Mouse (Mus musculus) hindbrain, embryonic 13.5 days (tissue): ENCODE measurements around the gene Acsl5. TPM values are rescaled to one million over a fixed set of nuclear protein-coding genes. Genes with fewer than 3 reads are reported as not detected.

Experiments used
- ATAC-seq: fragments of 200-750 bp; cut with Nextera tagmentation; 2 replicates; pipeline ENCODE4 v1.8.0; 2017; ENCODE audit warnings: moderate TSS enrichment; ENCODE audit not compliant: low FRiP score
- H3K27ac ChIP-seq: fragments of 300-500 bp; sonication (generic); 2 replicates; pipeline ENCODE4 v1.5.1; 2015; ENCODE audit warnings: inconsistent platforms, mild to moderate bottlenecking, moderate library complexity
- H3K27me3 ChIP-seq: fragments of 300-500 bp; sonication (generic); 2 replicates; pipeline ENCODE4 v1.6.1; 2015; ENCODE audit warnings: mild to moderate bottlenecking, inconsistent platforms
- H3K36me3 ChIP-seq: fragments of 300-500 bp; sonication (generic); 2 replicates; pipeline ENCODE4 v1.6.1; 2015; ENCODE audit warnings: mild to moderate bottlenecking, inconsistent platforms
- H3K4me1 ChIP-seq: fragments of 300-500 bp; sonication (generic); replicated peaks from 2 replicates; pipeline ENCODE4 v1.6.1; 2015; ENCODE audit warnings: inconsistent platforms
- H3K4me2 ChIP-seq: fragments of 300-500 bp; sonication (generic); 2 replicates; pipeline ENCODE4 v1.6.1; 2015; ENCODE audit warnings: inconsistent platforms, mild to moderate bottlenecking, moderate library complexity
- H3K4me3 ChIP-seq: fragments of 300-500 bp; sonication (generic); 2 replicates; pipeline ENCODE4 v1.5.1; 2015; ENCODE audit warnings: mild to moderate bottlenecking, inconsistent platforms
- H3K9ac ChIP-seq: fragments of 300-500 bp; sonication (generic); 2 replicates; pipeline ENCODE4 v1.6.1; 2015; ENCODE audit warnings: mild to moderate bottlenecking, inconsistent platforms
- H3K9me3 ChIP-seq: fragments of 300-500 bp; sonication (generic); 2 replicates; pipeline ENCODE4 v1.6.1; 2016; ENCODE audit warnings: inconsistent platforms
- WGBS: fragments of 180-500 bp; shearing (Covaris S2); methylation state at CpG from one replicate; pipeline ENCODE4 v1.1.7; 2015; 5-methylcytosine and 5-hydroxymethylcytosine counted together
- polyA plus RNA-seq: library from polyadenylated mRNA; unstranded; fragments of >200 nt; fragmentation: Nextera tagmentation; extraction: Ambion mirVana; gene quantifications from 2 replicates; pipeline ENCODE4 v1.2.1, GENCODE M21; 2015

Gene Acsl5
- polyA plus RNA-seq, 1 experiment from 2014 or later: 14.7 TPM

- no peaks in the 10 kb centered on the region for H3K9me3 ChIP-seq
- ATAC-seq: no peak
- no peak overlapping the region for H3K9ac ChIP-seq
- 0 out of 2 replicates have a peak, but pooled peaks cover 4% of the 10 kb centered on the region for H3K4me1 ChIP-seq
- no peak overlapping the region for H3K27ac ChIP-seq
- H3K4me2 ChIP-seq: no peak overlapping the region
- no peaks in the 10 kb centered on the region for H3K27me3 ChIP-seq
- no peaks in the 10 kb centered on the region for H3K36me3 ChIP-seq
- 95% methylated on average over 3 of the region's 3 CpGs for WGBS
- H3K4me3 ChIP-seq: no peak overlapping the region
Measured at GRCm38 (mm10) chr19:55266786-55267185, 15.0 kb downstream of the Acsl5 start.

- no peak for ATAC-seq
Measured at GRCm38 (mm10) chr19:55268150-55268549, 16.4 kb downstream of the Acsl5 start.

GRCm38 (mm10) chr19:55269051-55269450, 17.3 kb downstream of the Acsl5 start:
- no peak for ATAC-seq
- no peak overlapping the region for H3K9ac ChIP-seq
- no peak overlapping the region for H3K4me2 ChIP-seq
- H3K27ac ChIP-seq: no peak overlapping the region
- H3K36me3 ChIP-seq: no peaks in the 10 kb centered on the region
- 0 out of 2 replicates have a peak, but pooled peaks cover 4% of the 10 kb centered on the region for H3K4me1 ChIP-seq
- H3K9me3 ChIP-seq: no peaks in the 10 kb centered on the region
- H3K27me3 ChIP-seq: no peaks in the 10 kb centered on the region
- H3K4me3 ChIP-seq: no peak overlapping the region
- 92% methylated on average over 5 of the region's 5 CpGs for WGBS

More at GRCm38 (mm10) chr19:55268150-55268549, 16.4 kb downstream of the Acsl5 start:
- no peak overlapping the region for H3K4me3 ChIP-seq
- no peaks in the 10 kb centered on the region for H3K36me3 ChIP-seq
- H3K4me2 ChIP-seq: no peak overlapping the region
- H3K27ac ChIP-seq: no peak overlapping the region
- no peak overlapping the region for H3K9ac ChIP-seq
- H3K9me3 ChIP-seq: no peaks in the 10 kb centered on the region
- 0 out of 2 replicates have a peak, but pooled peaks cover 4% of the 10 kb centered on the region for H3K4me1 ChIP-seq
- WGBS: 67% methylated on average over 3 of the region's 3 CpGs
- H3K27me3 ChIP-seq: no peaks in the 10 kb centered on the region

- Histone ChIP-seq H3K9ac (no peak overlapping the region), H3K4me1 (0 out of 2 replicates have a peak, but pooled peaks cover 4% of the 10 kb centered on the region), H3K4me2 (no peak overlapping the region), H3K27ac (no peak overlapping the region), H3K4me3 (no peak overlapping the region), H3K9me3 (no peaks in the 10 kb centered on the region), H3K36me3 (no peaks in the 10 kb centered on the region), H3K27me3 (no peaks in the 10 kb centered on the region)
- ATAC-seq: no peak
- WGBS: 34% methylated on average over 3 of the region's 3 CpGs
Measured at GRCm38 (mm10) chr19:55271448-55271847, 19.7 kb downstream of the Acsl5 start.

- H3K4me1 ChIP-seq: 0 out of 2 replicates have a peak, but pooled peaks cover 4% of the 10 kb centered on the region
- H3K27me3 ChIP-seq: no peaks in the 10 kb centered on the region
- H3K4me3 ChIP-seq: no peak overlapping the region
- H3K27ac ChIP-seq: no peak overlapping the region
- ATAC-seq: no peak
- H3K36me3 ChIP-seq: no peaks in the 10 kb centered on the region
- H3K9me3 ChIP-seq: no peaks in the 10 kb centered on the region
- H3K4me2 ChIP-seq: no peak overlapping the region
- no peak overlapping the region for H3K9ac ChIP-seq
- WGBS: 88% methylated on average over 6 of the region's 6 CpGs
Measured at GRCm38 (mm10) chr19:55273340-55273739, 21.6 kb downstream of the Acsl5 start.

GRCm38 (mm10) chr19:55276100-55276499, 24.4 kb downstream of the Acsl5 start:
- Histone ChIP-seq H3K4me1 (0 out of 2 replicates have a peak, but pooled peaks cover 4% of the 10 kb centered on the region), H3K9ac (no peak overlapping the region), H3K27me3 (no peaks in the 10 kb centered on the region), H3K9me3 (no peaks in the 10 kb centered on the region), H3K36me3 (no peaks in the 10 kb centered on the region), H3K4me3 (no peak overlapping the region), H3K4me2 (no peak overlapping the region), H3K27ac (no peak overlapping the region)
- 82% methylated on average over 4 of the region's 4 CpGs for WGBS
- ATAC-seq: no peak

GRCm38 (mm10) chr19:55276770-55277169, 25.0 kb downstream of the Acsl5 start:
- Histone ChIP-seq H3K4me2 (no peak overlapping the region), H3K4me3 (no peak overlapping the region), H3K4me1 (no peaks in the 10 kb centered on the region), H3K27ac (no peak overlapping the region), H3K36me3 (0 out of 2 replicates have a peak, but pooled peaks cover 2% of the 10 kb centered on the region), H3K9me3 (no peaks in the 10 kb centered on the region), H3K9ac (no peak overlapping the region), H3K27me3 (no peaks in the 10 kb centered on the region)
- WGBS: 97% methylated on average over 3 of the region's 3 CpGs
- no peak for ATAC-seq

- no peak overlapping the region for H3K9ac ChIP-seq
- no peaks in the 10 kb centered on the region for H3K27me3 ChIP-seq
- H3K4me3 ChIP-seq: no peak overlapping the region
- 93% methylated on average over 4 of the region's 4 CpGs for WGBS
- H3K4me2 ChIP-seq: no peak overlapping the region
- peaks cover 13% of the 10 kb centered on the region for H3K36me3 ChIP-seq
- no peaks in the 10 kb centered on the region for H3K9me3 ChIP-seq
- H3K27ac ChIP-seq: no peak overlapping the region
- H3K4me1 ChIP-seq: no peaks in the 10 kb centered on the region
- ATAC-seq: no peak
Measured at GRCm38 (mm10) chr19:55284093-55284492, 32.4 kb downstream of the Acsl5 start.

- no peak overlapping the region for H3K4me3 ChIP-seq
- no peaks in the 10 kb centered on the region for H3K9me3 ChIP-seq
- ATAC-seq: no peak
- no peak overlapping the region for H3K4me2 ChIP-seq
- H3K27me3 ChIP-seq: no peaks in the 10 kb centered on the region
- 88% methylated on average over 4 of the region's 4 CpGs for WGBS
- H3K4me1 ChIP-seq: no peaks in the 10 kb centered on the region
- H3K27ac ChIP-seq: no peak overlapping the region
- H3K36me3 ChIP-seq: peaks cover 17% of the 10 kb centered on the region
- no peak overlapping the region for H3K9ac ChIP-seq
Measured at GRCm38 (mm10) chr19:55286034-55286433, 34.3 kb downstream of the Acsl5 start.

- H3K9me3 ChIP-seq: no peaks in the 10 kb centered on the region
Measured at GRCm38 (mm10) chr19:55288974-55289373, 37.2 kb downstream of the Acsl5 start.

GRCm38 (mm10) chr19:55290621-55291270, 39.0 kb downstream of the Acsl5 start:
- Histone ChIP-seq H3K4me2 (no peak overlapping the region), H3K27ac (no peak overlapping the region), H3K9ac (no peak overlapping the region), H3K4me1 (no peaks in the 10 kb centered on the region), H3K9me3 (no peaks in the 10 kb centered on the region), H3K36me3 (peaks cover 22% of the 10 kb centered on the region), H3K27me3 (no peaks in the 10 kb centered on the region), H3K4me3 (no peak overlapping the region)
- ATAC-seq: no peak
- 89% methylated on average over 2 of the region's 2 CpGs for WGBS

More at GRCm38 (mm10) chr19:55288974-55289373, 37.2 kb downstream of the Acsl5 start:
- no peak overlapping the region for H3K9ac ChIP-seq
- no peak for ATAC-seq
- no peak overlapping the region for H3K27ac ChIP-seq
- H3K36me3 ChIP-seq: peaks cover 15% of the 10 kb centered on the region
- H3K4me1 ChIP-seq: no peaks in the 10 kb centered on the region
- no peak overlapping the region for H3K4me3 ChIP-seq
- no peak overlapping the region for H3K4me2 ChIP-seq
- no peaks in the 10 kb centered on the region for H3K27me3 ChIP-seq

- no peak overlapping the region for H3K4me3 ChIP-seq
- H3K27me3 ChIP-seq: no peaks in the 10 kb centered on the region
- no peak overlapping the region for H3K27ac ChIP-seq
- no peak overlapping the region for H3K4me2 ChIP-seq
- no peak for ATAC-seq
- peaks cover 34% of the 10 kb centered on the region for H3K36me3 ChIP-seq
- H3K4me1 ChIP-seq: no peaks in the 10 kb centered on the region
- WGBS: 94% methylated on average over 2 of the region's 2 CpGs
- H3K9me3 ChIP-seq: no peaks in the 10 kb centered on the region
- no peak overlapping the region for H3K9ac ChIP-seq
Measured at GRCm38 (mm10) chr19:55292210-55292850, 40.6 kb downstream of the Acsl5 start.

- Histone ChIP-seq H3K27ac (no peak overlapping the region), H3K4me2 (no peak overlapping the region), H3K27me3 (no peaks in the 10 kb centered on the region), H3K4me1 (no peaks in the 10 kb centered on the region), H3K36me3 (peaks cover 32% of the 10 kb centered on the region), H3K9me3 (no peaks in the 10 kb centered on the region), H3K4me3 (no peak overlapping the region), H3K9ac (no peak overlapping the region)
- ATAC-seq: no peak
- WGBS: 41% methylated on average over 4 of the region's 4 CpGs
Measured at GRCm38 (mm10) chr19:55293175-55293574, 41.4 kb downstream of the Acsl5 start.
